ENCODE assay signal across 13 mouse cellular contexts in the genomic region with DNA sequence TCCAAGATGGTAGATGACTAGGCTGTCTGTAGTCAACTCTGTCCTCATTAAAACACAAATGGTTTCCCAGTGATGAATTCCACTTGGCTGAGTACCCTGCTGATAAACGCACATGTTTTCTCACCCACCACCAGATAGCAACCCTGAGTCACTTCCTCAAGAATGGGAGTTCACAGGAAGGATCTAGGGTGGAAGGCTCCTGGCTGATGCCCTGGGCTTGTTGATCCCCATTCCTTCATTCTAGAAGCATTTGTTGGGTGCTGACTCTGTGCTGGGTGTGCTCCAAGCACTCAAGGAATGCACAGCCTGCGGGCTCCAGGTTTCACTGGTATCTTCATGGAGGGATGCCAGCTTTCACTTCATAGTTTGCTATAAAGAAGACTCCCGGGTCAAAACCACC. TPM values are rescaled to one million over a fixed set of nuclear protein-coding genes. Genes with fewer than 3 reads are reported as not detected.
DNase-seq lines count a peak whose midpoint lies in the region; ATAC-seq and TF ChIP-seq lines count a peak whose summit lies in the region.
"Had no signal": no experiment of that assay in that cellular context is flagged by ENCODE, and none has a peak within 500 bp of the region (broad histone marks: within the 10 kb centered on the region; RNA-seq: fewer than 3 reads in every experiment).

No protein-coding gene starts in this region.

- ATAC-seq in heart, embryonic 13.5 days (ENCODE audit: extremely low read depth, insufficient number of reproducible peaks, low FRiP score, low TSS enrichment) = peak; percentile 52; the same call in 1 of the 2 replicates
- ATAC-seq in erythroid progenitor cell, adult 5-6 weeks (replicated peaks; ENCODE audit: low FRiP score, poor library complexity, severe bottlenecking) = no peak

- no peak overlapping the region for H3K4me2 ChIP-seq in heart, embryonic 13.5 days
- H3K4me2 ChIP-seq: limb, embryonic 15.5 days had no signal

- DNase-seq in layer of hippocampus, adult 18-20 months (ENCODE audit: low spot score in 2 of 2) = peak; percentile 16 to 39
- no peak for DNase-seq in layer of hippocampus, adult 2 months (ENCODE audit: low spot score in 2 of 2)
- DNase-seq in MEL-GATA-1-ER (ENCODE audit: extremely low read depth, low read depth) = peak; percentile 86
- DNase-seq in lung, postnatal 36 days = peak; percentile 61
- no peak for DNase-seq in frontal cortex, postnatal 10 days (ENCODE audit: low spot score in 2 of 2)
- no peak for DNase-seq in cerebellum, adult 11 months
- DNase-seq: cerebellum, adult 8-10 months had no signal

- H3K9me3 ChIP-seq in heart, embryonic 13.5 days = no peaks in the 10 kb centered on the region
- H3K9me3 ChIP-seq: forebrain, embryonic 10.5 days; limb, embryonic 15.5 days; megakaryocyte, embryonic 14.5 days had no signal

- H3K4me3 ChIP-seq in layer of hippocampus, adult 2 months = no peak overlapping the region
- H3K4me3 ChIP-seq in heart, embryonic 13.5 days = no peak overlapping the region
- H3K4me3 ChIP-seq: forebrain, embryonic 10.5 days; heart, adult 2 months; limb, embryonic 15.5 days; megakaryocyte, embryonic 14.5 days had no signal

- TF ChIP-seq CTCF in layer of hippocampus, adult 2 months (conservative IDR thresholded peaks at IDR 0.05) = no peak

- peaks cover 27% of the 10 kb centered on the region for H3K4me1 ChIP-seq in heart, embryonic 13.5 days

- H3K27ac ChIP-seq in layer of hippocampus, adult 2 months = no peak overlapping the region
- H3K27ac ChIP-seq in heart, embryonic 13.5 days (replicated peaks) = peak overlapping the region; percentile 43
- H3K27ac ChIP-seq: forebrain, embryonic 10.5 days; heart, adult 2 months; limb, embryonic 15.5 days had no signal

- no peak overlapping the region for H3K9ac ChIP-seq in heart, embryonic 13.5 days
- H3K9ac ChIP-seq: limb, embryonic 15.5 days had no signal

- no peaks in the 10 kb centered on the region for H3K36me3 ChIP-seq in heart, embryonic 13.5 days
- H3K36me3 ChIP-seq: forebrain, embryonic 10.5 days; limb, embryonic 15.5 days had no signal

- no peaks in the 10 kb centered on the region for H3K27me3 ChIP-seq in heart, embryonic 13.5 days (replicated peaks)
- H3K27me3 ChIP-seq: limb, embryonic 15.5 days had no signal

- 29% methylated on average over 3 of the region's 3 CpGs for WGBS in heart, embryonic 13.5 days

RNA-seq across cellular contexts. Expression of a gene that starts 12.8 kb away (rescaled TPM):
- 100 to 1,000 TPM; 438 to 456 TPM for total RNA-seq in layer of hippocampus, adult 18-20 months (2021)
- 100 to 1,000 TPM; 409 to 447 TPM for total RNA-seq in layer of hippocampus, adult 2 months (2021)
- polyA plus RNA-seq in heart, embryonic 13.5 days (2015; fragmentation: Nextera tagmentation; extraction: Ambion mirVana) = 7.2 and 7.6 TPM in 2 replicates
- total RNA-seq in erythroid progenitor cell, adult 5-6 weeks (2015; ENCODE audit: low replicate concordance) = 4.3 and 10.9 TPM in 2 replicates
- total RNA-seq in erythroid progenitor cell, adult 5-6 weeks (2017; ENCODE audit: low replicate concordance) = 8.9 and 11.4 TPM in 2 replicates

Comparison
In these comparisons a context has a peak if more than half of its experiments do, and no peak if none do; other contexts are left out.
1. DNase-seq: peak in layer of hippocampus, adult 18-20 months (2 of 2), MEL-GATA-1-ER (single experiment) and lung, postnatal 36 days (single experiment); none in layer of hippocampus, adult 2 months (0 of 2), frontal cortex, postnatal 10 days (0 of 2) and cerebellum, adult 11 months (single experiment).
2. RNA of a gene that starts 12.8 kb away (total RNA-seq): 438 to 456 TPM in layer of hippocampus, adult 18-20 months and 409 to 447 TPM in layer of hippocampus, adult 2 months; 4.3 to 11.4 TPM in erythroid progenitor cell, adult 5-6 weeks; every median in the first group is over 10 times any median in the second.